Mouse (Mus musculus): ENCODE measurements around the gene Tnk2.

DNA sequence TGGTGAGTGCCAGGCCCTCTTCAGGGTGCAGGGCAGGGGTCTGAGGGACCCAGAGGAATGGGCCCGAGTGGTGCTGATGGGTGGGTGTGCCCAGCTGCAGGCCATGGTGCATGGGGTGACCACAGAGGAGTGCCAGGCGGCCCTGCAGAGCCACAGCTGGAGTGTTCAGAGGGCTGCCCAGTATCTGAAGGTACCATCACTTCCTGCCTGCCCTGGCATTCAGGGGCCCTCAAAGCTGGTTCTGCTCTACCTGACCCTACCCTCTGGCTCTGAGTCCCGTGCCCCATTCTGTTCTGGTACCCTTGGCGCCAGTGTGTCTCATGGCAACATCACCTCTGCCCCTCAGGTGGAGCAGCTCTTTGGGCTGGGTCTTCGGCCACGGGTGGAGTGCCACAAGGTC, 37.1 kb downstream of the Tnk2 start:
- TF ChIP-seq CTCF (IDR thresholded peaks at IDR 0.05; ENCODE audit: control insufficient read depth, insufficient read depth, low read length) (no peak), POLR2A (IDR thresholded peaks at IDR 0.05; ENCODE audit: borderline replicate concordance, control insufficient read depth, low read depth, low read length) (no peak; the same call in 1 of the 2 replicates)

Data from bone marrow, adult 2 months (tissue).